Mouse (Mus musculus) liver, embryonic 14.5 days (tissue): ENCODE measurements around the gene Gramd4.

Source experiments
- CTCF ChIP-seq: IDR thresholded peaks from 2 replicates; pipeline ENCODE4 v1.5.1; 2016; ENCODE audit warnings: antibody characterized with exemption, low read depth, control low read depth
- EP300 ChIP-seq: IDR thresholded peaks from 2 replicates; pipeline ENCODE4 v1.6.1; 2016; ENCODE audit warnings: antibody characterized with exemption, low read depth

DNA sequence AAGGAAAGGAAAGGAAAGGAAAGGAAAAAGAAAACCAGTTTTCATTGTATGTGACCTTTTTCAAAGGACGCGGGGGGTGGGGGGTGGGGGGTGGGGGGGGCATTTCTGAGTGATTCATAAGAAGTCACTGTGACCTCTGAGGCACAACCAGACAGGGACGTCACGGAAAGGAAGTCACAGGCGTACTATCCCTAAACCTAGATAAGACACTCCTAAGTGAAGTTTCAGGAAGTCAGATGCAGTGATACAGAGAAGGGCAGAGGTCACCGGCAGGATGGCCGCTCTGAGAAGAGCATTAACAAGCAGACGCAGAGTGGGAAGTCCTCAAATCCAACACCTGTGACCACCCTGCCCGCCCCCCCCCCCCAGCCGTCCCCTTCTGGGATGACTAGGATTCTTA, 103.4 kb downstream of the Gramd4 start:
- TF ChIP-seq CTCF (no peak), EP300 (no peak)
